Mouse (Mus musculus): ENCODE data around the gene Vav1.
"Not testable (repeated sequence)": the region's sequence is repeated elsewhere in the genome, so short reads cannot be mapped to it uniquely, and the experiment has no call there.

Gene Vav1

DNA sequence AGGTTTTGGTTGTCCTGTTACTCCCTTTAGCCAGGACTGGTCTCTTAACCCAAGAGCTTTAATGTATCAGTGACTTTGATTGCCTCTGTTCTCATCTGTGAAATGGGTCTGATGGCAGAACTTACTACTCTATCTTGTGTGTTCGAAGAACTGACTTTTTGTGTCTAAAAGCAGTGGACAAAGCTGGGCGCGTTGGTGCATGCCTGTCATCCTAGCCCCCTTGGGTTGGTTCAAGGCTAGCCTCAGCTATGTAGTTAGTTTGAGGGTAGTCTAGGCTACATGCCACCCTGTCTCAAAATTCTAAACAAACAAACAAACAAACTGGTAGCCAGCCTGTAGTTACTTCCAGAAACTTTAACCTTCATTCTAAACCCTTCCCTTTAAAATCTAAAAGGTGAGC, 27.5 kb upstream of the Vav1 start:
- DNase-seq (ENCODE audit: low spot score in 2 of 2) = no peak

DNA sequence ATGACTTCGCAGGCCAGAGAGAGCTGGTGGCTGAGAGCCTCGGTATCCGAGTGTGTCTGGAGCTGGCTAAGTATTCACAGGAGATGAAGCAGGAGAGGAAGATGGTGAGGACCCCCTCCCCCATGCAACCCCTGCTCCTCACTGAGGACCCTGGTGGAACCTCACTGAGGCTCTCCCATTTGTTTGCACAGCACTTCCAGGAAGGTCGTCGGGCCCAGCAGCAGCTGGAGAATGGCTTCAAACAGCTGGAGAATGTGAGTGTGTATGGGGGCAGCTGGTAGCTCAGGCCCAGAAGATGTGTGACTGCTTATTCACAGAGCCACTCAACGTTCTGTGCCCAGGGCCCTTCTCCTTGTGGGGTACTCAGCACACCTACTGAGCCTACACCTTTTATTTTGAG, 25.6 kb upstream of the Vav1 start:
- no peak for DNase-seq (ENCODE audit: low spot score in 2 of 2)

GRCm38 (mm10) chr17:57255354-57255753, 23.5 kb upstream of the Vav1 start:
- no peak for DNase-seq (ENCODE audit: low spot score in 2 of 2)

DNA sequence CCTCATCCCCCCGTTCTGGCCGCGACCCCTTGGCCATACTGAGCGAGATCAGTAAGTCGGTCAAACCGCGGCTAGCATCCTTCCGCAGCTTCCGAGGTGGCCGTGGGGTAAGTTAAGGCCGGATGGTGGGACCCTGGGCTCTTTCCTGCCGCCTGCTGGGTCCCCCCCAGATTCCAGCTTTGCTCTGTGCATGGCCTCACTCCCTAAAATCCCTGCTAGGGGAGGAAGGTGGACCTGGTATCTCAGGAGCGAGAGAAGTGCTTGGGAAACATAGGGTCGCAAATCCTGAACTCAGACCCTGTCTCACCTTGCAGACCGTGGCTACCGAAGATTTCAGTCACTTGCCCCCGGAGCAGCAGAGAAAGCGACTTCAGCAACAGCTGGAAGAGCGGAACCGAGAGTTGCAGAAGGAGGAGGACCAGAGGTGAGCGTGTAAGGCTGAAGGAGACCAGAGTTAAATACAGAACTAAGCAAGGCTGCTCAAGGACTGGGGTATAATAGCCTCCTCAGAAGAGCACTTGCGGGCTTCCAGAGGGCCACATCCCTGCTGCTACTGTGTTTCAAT, 21.9 kb upstream of the Vav1 start:
- DNase-seq (ENCODE audit: low spot score in 2 of 2) = no peak

DNA sequence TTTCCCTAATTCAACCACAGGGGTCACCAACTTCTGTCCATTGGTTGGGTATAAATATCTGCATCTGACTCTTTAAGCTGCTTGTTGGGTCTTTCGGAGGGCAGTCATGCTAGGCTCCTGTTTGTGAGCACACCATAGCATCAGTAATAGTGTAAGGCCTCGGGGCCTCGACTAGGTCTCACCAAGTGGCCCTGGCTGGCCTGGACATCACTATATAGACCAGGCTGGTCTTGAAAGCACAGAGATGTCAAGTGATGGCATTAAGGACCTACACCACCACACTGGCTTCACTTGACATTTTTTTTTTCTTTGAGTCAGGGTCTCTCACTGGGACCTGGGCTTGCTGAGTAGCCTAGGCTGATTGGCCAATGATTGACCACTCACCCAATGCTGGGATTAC, 20.7 kb upstream of the Vav1 start:
- DNase-seq (ENCODE audit: low spot score in 2 of 2) = no peak

GRCm38 (mm10) chr17:57259742-57260141, 19.2 kb upstream of the Vav1 start:
- DNase-seq (ENCODE audit: low spot score in 2 of 2) = no peak

DNA sequence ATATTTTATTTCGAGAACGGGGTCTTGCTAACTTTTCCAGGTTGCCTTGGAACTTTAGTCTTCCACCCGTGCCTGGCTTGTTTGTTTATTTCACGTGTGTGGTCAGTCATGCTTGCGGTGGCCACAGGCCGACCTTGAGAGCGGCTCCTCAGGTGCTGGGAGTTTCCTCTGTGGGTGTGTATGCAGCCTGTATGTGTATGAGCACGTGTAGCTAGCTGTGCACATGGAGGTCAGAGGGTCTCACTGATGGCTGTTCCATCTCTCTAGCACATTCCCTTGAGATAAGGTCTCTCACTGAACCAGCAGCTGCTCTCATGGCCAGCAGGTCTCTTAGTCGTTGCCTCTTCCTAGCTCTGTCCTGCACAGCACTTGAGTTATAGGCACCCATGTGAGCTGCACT, 18.5 kb upstream of the Vav1 start:
- DNase-seq (ENCODE audit: low spot score in 2 of 2) = no peak

DNA sequence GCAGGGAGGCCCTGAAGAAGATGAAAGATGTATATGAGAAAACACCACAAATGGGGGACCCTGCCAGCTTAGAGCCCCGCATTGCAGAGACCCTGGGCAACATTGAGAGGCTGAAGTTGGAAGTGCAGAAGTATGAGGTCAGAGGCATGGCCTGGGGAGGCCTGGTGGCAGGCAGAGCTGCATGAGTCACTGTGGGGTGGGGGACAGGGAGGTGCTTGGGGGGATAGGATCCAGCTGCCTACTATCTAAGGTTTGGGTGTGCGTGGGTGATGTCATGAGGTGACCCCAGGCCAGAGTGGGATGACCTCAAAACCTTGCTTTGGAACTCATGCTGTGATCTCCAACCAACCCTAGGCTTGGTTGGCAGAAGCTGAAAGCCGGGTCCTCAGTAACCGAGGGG, 17.6 kb upstream of the Vav1 start:
- no peak for DNase-seq (ENCODE audit: low spot score in 2 of 2)

GRCm38 (mm10) chr17:57261796-57262195, 17.1 kb upstream of the Vav1 start:
- no peak for DNase-seq (ENCODE audit: low spot score in 2 of 2)

DNA sequence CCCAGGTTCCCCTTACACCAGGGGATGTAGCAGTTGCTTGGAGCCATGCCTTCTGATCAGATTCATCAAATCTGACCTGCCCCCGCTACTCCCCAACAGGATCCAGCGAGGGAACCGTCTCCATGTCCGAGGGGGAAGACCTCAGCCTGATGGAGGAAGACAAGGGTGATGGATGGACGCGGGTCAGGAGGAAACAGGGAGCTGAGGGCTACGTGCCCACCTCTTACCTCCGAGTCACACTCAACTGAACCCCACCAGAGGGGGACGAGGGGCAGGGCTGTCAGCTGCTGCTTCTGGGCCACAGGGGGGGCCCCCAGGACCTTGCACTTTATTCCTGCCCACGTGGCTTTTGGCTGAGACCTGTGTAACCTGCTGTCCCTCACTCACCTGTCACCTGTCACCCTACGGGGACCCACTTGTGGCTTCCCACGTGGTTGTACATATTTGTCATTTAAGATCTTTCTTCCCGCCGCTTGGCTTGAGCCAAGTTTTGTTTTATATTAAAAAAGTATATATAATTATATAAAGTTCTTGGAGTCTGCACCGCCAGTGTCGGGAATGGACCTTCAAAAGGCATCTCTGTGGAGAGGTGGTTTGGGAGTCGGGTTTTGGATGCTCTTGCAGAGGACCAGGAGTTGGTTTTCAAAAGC, 15.9 kb upstream of the Vav1 start:
- no peak for DNase-seq (ENCODE audit: low spot score in 2 of 2)

GRCm38 (mm10) chr17:57264164-57264563, 14.7 kb upstream of the Vav1 start:
- no peak for DNase-seq (ENCODE audit: low spot score in 2 of 2)

GRCm38 (mm10) chr17:57264972-57265945, 13.6 kb upstream of the Vav1 start:
- DNase-seq (ENCODE audit: low spot score in 2 of 2) = no peak

- no peak for DNase-seq (ENCODE audit: low spot score in 2 of 2)
These were observed 11.3 kb upstream of the Vav1 start for GRCm38 (mm10) chr17:57267556-57268126.

- DNase-seq (ENCODE audit: low spot score in 2 of 2) = no peak
These were observed 7.6 kb upstream of the Vav1 start for GRCm38 (mm10) chr17:57271301-57271700.

GRCm38 (mm10) chr17:57273846-57274245, 5.1 kb upstream of the Vav1 start:
- DNase-seq (ENCODE audit: low spot score in 2 of 2) = no peak

- DNase-seq (ENCODE audit: low spot score in 2 of 2) = no peak
These were observed 4.2 kb upstream of the Vav1 start for GRCm38 (mm10) chr17:57274686-57275085.

GRCm38 (mm10) chr17:57275111-57275996, 3.5 kb upstream of the Vav1 start:
- DNase-seq (ENCODE audit: low spot score in 2 of 2) = peak in 1 of 2 experiments; percentile 40

DNA sequence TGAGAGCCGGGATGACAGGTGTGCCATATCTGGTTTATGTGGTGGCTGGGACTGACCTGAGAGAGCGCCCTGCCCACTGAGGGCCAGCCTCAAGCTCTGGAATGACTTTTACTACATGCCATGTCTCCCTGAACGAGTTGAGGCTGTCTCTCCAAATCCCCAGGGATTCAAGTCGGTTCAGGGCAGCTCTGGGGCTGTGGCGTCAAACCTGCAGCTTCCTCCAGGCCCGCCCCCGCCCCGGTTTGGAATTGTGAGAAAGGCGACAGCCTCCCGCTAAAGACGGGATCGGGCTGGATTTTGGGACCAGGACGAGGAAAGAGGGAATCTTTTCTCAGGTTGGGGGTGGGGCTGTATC, 2.9 kb upstream of the Vav1 start:
- no peak for DNase-seq (ENCODE audit: low spot score in 2 of 2)

- DNase-seq (ENCODE audit: low spot score in 2 of 2) = peak; percentile 66 to 76
These were observed 2.2 kb upstream of the Vav1 start for GRCm38 (mm10) chr17:57276634-57277121.

DNA sequence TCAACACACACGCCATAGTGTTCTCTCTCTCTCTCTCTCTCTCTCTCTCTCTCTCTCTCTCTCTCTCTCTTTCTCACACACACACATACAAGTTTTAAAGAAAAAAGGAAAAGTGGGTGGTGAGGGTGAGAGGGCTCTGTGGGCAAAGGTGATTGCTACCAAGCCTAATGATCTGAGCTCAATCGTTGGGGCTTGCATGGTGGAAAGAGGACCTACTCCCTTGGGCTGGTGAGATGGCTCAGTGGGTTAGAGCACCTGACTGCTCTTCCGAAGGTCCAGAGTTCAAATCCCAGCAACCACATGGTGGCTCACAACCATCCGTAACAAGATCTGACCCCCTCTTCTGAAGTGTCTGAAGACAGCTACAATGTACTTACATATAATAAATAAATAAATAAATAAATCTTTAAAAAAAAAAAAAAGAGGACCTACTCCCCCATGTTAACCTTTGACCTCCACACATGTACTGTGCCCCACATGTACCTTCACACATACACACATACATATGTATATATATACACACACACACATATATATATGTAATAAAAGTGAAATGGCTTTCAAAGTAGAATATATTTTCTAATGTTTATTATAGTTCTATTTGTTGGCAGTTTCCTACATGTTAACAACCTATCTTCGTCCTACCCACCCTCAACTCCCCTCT, 1.2 kb upstream of the Vav1 start:
- not testable (repeated sequence) for DNase-seq (ENCODE audit: low spot score in 2 of 2)

DNA sequence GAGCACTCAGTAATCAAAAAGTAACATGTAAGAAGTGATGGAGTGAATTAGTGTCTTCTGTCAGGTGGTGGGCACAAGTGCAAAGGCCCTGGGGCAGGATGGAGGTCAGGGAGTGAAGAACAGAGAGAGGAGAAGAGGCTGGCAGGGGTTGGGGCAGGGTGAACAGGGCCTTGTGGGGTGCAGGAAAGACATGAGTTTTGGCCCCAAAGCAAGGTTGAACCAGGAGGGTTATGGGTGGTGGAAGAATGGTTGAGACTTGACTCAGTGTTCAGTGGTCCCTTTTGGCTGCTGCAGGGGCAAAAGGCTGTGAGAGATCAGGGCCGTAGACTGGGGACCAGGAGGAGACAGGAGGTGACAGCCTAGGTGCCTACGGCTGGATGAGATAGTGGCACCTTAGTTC, 363 bp upstream of the Vav1 start:
- no peak for DNase-seq (ENCODE audit: low spot score in 2 of 2)
